Mouse (Mus musculus): ENCODE results near the gene Cxcl3.

Cxcl3 gene

GRCm38 (mm10) chr5:90775562-90775961 lies 10.3 kb upstream of the Cxcl3 start:
- TF ChIP-seq GATA4 (IDR thresholded peaks at IDR 0.05; ENCODE audit: insufficient replicate concordance, low read length) = no peak

GRCm38 (mm10) chr5:90777621-90778020 lies 8.3 kb upstream of the Cxcl3 start:
- TF ChIP-seq GATA4 (IDR thresholded peaks at IDR 0.05; ENCODE audit: insufficient replicate concordance, low read length) = no peak

DNA sequence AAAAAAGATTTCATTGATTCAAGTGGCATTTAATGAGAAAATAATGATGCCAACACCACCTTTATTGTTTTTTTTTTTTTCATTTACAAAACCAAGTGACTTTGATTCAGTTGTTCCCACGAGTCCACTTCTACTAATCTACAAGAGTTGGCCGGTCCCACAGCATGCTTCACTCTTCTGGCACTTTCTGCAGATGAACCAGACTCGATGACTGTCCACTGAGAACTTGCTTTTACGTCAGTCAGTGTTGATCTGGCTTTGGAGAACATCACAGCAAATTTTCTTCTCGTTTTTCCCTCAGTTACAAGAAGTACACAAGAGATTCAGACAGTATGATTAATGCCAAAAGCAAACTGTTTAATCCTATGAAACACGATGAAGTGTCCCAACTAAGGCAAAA lies 7.0 kb upstream of the Cxcl3 start:
- TF ChIP-seq GATA4 (IDR thresholded peaks at IDR 0.05; ENCODE audit: insufficient replicate concordance, low read length) = no peak

DNA sequence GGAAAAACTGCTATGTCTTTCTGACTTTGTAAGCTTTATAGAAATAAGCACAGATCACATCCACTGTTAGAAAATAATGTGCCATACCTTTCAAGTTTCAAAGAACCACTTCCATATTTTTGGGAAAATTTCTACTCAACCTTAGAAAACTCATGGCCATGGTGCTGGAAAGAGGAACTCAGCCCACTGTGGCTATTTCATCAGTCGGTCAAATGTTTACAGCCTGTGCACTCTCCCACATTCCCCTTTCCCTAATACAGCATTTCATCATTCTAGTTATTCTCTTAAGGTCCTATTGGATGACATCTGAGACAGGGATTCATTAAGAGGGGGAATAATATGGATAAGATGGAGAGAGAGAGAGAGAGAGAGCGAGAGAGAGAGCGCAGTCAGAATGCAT lies 2.2 kb upstream of the Cxcl3 start:
- no peak for TF ChIP-seq GATA4 (IDR thresholded peaks at IDR 0.05; ENCODE audit: insufficient replicate concordance, low read length)

GRCm38 (mm10) chr5:90788114-90788513 lies 2.2 kb downstream of the Cxcl3 start:
- no peak for TF ChIP-seq GATA4 (IDR thresholded peaks at IDR 0.05; ENCODE audit: insufficient replicate concordance, low read length)

- TF ChIP-seq GATA4 (IDR thresholded peaks at IDR 0.05; ENCODE audit: insufficient replicate concordance, low read length) = 0 out of 2 replicates have a peak, but pooled peaks have one; percentile 18
These were observed 3.6 kb downstream of the Cxcl3 start for GRCm38 (mm10) chr5:90789306-90790073.

DNA sequence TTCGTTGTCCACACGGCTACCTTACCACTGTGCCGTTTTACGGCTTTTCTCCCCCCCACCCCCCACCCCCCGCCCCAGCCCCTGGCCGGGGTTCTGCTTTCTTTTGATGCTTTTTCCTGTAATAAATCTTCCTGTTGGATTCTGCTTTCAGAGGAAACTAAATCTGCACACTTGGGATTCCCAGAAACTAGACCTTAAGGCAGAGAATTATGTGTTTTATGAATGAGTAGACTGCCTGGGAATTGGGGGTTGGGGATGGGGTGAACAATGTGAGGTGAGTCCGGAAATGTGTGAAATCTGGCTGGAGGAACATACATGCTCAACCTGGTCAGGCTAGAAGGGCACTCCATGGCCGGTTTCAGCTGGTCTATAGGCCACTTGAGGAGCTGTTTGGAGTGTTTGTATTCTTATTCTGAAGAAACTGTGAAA lies 4.2 kb downstream of the Cxcl3 start:
- TF ChIP-seq GATA4 (IDR thresholded peaks at IDR 0.05; ENCODE audit: insufficient replicate concordance, low read length) = no peak

DNA sequence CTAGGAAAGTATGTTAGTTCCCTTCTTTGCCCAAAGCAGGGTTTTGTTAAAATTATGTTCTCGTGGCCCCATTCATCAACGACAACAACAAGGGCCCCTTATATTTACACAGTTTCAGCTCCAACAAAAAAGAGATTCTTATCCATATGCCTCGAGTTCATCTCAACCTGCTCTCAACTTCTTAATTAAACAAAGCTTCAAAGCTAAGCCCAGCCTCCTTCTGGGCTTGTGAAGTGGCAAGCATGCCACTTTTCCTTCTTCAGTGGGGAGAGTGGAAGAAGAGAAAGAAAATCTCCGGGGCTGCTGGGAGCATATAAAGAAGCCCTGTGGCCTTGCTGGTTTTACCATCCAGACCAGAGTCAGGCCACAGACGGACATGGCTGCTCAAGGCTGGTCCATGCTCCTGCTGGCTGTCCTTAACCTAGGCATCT lies 8.3 kb downstream of the Cxcl3 start, which contains the start of gene Cxcl15:
Cxcl15 (plus strand) TSS at position 340 of the 431 bp plus-strand sequence.
- TF ChIP-seq GATA4 (IDR thresholded peaks at IDR 0.05; ENCODE audit: insufficient replicate concordance, low read length) = no peak

GRCm38 (mm10) chr5:90804574-90804973 lies 18.7 kb downstream of the Cxcl3 start:
- no peak for TF ChIP-seq GATA4 (IDR thresholded peaks at IDR 0.05; ENCODE audit: insufficient replicate concordance, low read length)

- TF ChIP-seq GATA4 (IDR thresholded peaks at IDR 0.05; ENCODE audit: insufficient replicate concordance, low read length) = no peak
These were observed 20.1 kb downstream of the Cxcl3 start for GRCm38 (mm10) chr5:90806050-90806449.

GRCm38 (mm10) chr5:90807176-90807950 lies 21.5 kb downstream of the Cxcl3 start:
- no peak for TF ChIP-seq GATA4 (IDR thresholded peaks at IDR 0.05; ENCODE audit: insufficient replicate concordance, low read length)

DNA sequence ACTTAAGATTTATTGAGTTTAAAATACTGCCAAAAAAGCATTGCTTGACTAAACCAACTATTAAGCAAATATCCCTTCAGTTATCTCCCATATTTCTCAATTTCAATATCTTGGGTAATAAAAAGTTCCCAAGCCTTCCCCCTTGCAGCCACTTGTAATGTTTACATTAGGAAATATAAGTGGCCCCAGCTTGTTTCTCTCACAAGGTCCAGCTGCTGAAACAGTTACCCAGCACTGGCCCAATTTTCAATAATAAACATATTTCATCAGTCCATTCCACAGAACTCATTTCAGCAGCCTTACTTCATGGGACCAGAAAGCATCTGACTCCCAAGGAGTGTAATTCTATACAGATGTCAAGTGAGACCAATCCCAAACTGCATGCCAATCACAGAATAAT lies 33.9 kb downstream of the Cxcl3 start:
- no peak for TF ChIP-seq GATA4 (IDR thresholded peaks at IDR 0.05; ENCODE audit: insufficient replicate concordance, low read length)

DNA sequence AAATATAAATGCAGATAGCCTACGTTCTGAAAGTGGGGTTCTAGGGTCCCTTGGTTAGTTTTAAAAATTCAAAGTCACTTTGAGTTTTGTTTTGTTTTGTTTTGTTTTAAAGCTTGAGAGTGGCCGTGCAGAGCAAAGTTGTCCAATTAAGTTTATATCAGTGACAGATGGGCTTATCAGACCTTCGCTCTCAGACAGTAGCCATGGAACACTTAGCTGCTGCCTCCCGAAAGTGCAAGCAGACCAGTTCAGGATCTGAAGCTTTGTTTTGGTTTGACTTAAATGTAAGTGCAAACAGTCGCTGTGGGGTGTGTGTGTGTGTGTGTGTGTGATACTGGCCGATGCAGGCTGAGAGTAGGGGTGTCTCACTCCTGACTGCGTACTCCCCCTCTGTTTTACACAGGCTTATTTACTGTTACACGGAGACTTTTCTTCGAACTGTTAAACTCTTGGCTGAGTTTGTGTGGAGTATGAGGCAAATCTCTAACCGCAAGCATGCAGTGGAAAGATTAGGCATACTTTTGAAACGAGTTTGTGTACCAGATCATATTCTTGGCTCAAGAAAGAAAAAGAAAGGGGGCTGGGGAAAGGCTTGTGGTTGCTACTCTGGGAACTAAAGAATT lies 46.4 kb downstream of the Cxcl3 start:
- TF ChIP-seq GATA4 (IDR thresholded peaks at IDR 0.05; ENCODE audit: insufficient replicate concordance, low read length) = 0 out of 2 replicates have a peak, but pooled peaks have one; percentile 8

GRCm38 (mm10) chr5:90832768-90833388 lies 47.0 kb downstream of the Cxcl3 start:
- no peak for TF ChIP-seq GATA4 (IDR thresholded peaks at IDR 0.05; ENCODE audit: insufficient replicate concordance, low read length)

DNA sequence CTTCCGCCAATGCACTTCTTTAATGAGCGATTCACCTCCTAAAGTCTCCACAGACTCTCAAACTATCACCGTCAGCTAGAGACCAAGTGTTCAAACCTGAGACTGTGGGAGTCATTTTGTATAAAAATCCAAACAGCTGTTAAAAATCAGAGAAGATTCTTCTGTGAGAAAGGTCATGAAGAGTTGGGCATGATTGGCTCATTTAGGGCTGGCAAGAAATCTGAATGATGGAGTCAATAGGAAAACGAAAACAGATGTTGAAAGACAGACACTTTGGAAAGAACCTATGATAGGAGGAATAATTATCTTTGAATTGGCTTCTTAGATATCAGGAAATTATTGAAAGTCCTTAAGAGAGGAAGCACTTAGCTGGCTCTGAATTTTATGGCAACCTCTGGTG lies 48.5 kb downstream of the Cxcl3 start:
- TF ChIP-seq GATA4 (IDR thresholded peaks at IDR 0.05; ENCODE audit: insufficient replicate concordance, low read length) = no peak

All from liver, adult (tissue).